Mouse (Mus musculus) liver, embryonic 18 days (tissue): ENCODE results near the gene Nudt10. TPM values are rescaled to one million over a fixed set of nuclear protein-coding genes. Genes with fewer than 3 reads are reported as not detected.

ENCODE experiments used
- polyA plus RNA-seq: library from polyadenylated mRNA; depleted of rRNA; stranded (reverse); fragments of >200 nt; gene quantifications from 2 replicates; pipeline ENCODE4 v1.2.3, GENCODE M21; 2012; rRNA removed

Gene Nudt10
- polyA plus RNA-seq = 0.06 TPM in 1 of 2 replicates, not detected in the other

GRCm38 (mm10) chrX:6172823-6173640 lies at the start of gene Nudt10:
Gene Nudt10, minus strand, starts transcription at chrX:6173015.

Other genes with a start within 250 kb of the Nudt10 start
- 0.02 and 0.04 TPM in 2 replicates for gene Nudt11, start 125.6 kb downstream of the Nudt10 start, polyA plus RNA-seq
- gene AU022751, start 89.6 kb downstream of the Nudt10 start, polyA plus RNA-seq = not detected in 2 replicates
- not detected in 2 replicates for gene Bmp15, start 147.7 kb upstream of the Nudt10 start, polyA plus RNA-seq
- gene Shroom4, start 226.8 kb upstream of the Nudt10 start, polyA plus RNA-seq = 0.26 and 0.28 TPM in 2 replicates